Mouse (Mus musculus): Measurements from ENCODE around the gene Sytl3. TPM values are rescaled to one million over a fixed set of nuclear protein-coding genes. Genes with fewer than 3 reads are reported as not detected.
"Not testable (repeated sequence)": the region's sequence is repeated elsewhere in the genome, so short reads cannot be mapped to it uniquely, and the experiment has no call there.

The Sytl3 gene
- polyA plus RNA-seq, 1 experiment from 2014 or later = not detected

- not testable (repeated sequence) for H3K9me3 ChIP-seq; H3K27ac ChIP-seq (replicated peaks); DNase-seq (ENCODE audit: low spot score); H3K27me3 ChIP-seq (replicated peaks; ENCODE audit: low read depth, poor library complexity, severe bottlenecking); H3K4me3 ChIP-seq; H3K36me3 ChIP-seq (replicated peaks); H3K4me1 ChIP-seq
- WGBS = 85% methylated on average over 5 of the region's 5 CpGs
These were observed 47.6 kb downstream of the Sytl3 start for GRCm38 (mm10) chr17:6706448-6706847.

- H3K36me3 ChIP-seq (replicated peaks); H3K4me1 ChIP-seq; H3K9me3 ChIP-seq; H3K27me3 ChIP-seq (replicated peaks; ENCODE audit: low read depth, poor library complexity, severe bottlenecking); H3K27ac ChIP-seq (replicated peaks); H3K4me3 ChIP-seq; DNase-seq (ENCODE audit: low spot score): not testable (repeated sequence)
- WGBS = 89% methylated on average over 5 of the region's 5 CpGs
These were observed 48.5 kb downstream of the Sytl3 start for GRCm38 (mm10) chr17:6707422-6707821.

DNA sequence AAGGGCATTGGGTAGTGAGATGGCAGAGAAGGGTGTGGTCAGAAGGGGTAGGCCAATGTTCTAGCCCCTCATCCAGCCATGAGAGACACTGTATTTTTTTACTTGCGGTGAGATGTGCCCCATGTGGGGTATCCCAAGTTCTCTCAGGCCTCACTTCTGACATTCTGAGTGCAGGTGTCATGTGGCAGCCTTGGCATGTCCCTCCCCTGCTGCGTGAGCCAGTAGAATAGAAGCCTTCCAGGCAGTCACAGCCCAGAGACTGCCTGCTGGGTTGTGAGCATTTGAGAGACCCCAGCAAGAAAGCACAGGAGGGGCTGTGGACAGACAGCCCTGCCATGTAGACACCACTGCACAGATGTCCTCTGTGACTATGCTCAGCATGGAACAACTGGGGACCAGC is 49.3 kb downstream of the Sytl3 start:
- not testable (repeated sequence) for DNase-seq (ENCODE audit: low spot score); H3K27ac ChIP-seq (replicated peaks); H3K4me3 ChIP-seq; H3K9me3 ChIP-seq; H3K4me1 ChIP-seq; H3K36me3 ChIP-seq (replicated peaks); H3K27me3 ChIP-seq (replicated peaks; ENCODE audit: low read depth, poor library complexity, severe bottlenecking)
- 72% methylated on average over 2 of the region's 2 CpGs for WGBS

DNA sequence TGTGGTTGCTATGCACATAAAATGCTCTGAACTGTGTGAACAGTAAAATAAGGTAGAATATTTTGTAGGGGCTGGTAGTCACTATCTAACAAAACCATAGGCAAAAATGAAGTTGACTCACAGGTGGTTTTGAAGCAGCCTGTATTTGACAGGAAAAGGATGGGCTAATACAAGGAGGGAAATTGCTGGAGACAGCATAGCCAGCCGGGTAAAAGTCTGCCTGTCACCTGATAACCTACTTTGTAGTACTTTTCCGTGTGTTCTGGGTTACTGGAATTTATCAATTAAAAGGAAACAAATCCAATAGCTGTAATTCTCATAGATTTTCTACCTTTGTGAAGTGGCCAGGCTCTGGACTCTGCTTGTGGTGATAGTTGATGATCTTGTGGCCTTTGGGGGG is 54.6 kb downstream of the Sytl3 start:
- H3K27me3 ChIP-seq (replicated peaks; ENCODE audit: low read depth, poor library complexity, severe bottlenecking); H3K36me3 ChIP-seq (replicated peaks); H3K27ac ChIP-seq (replicated peaks); H3K4me1 ChIP-seq; DNase-seq (ENCODE audit: low spot score); H3K9me3 ChIP-seq; H3K4me3 ChIP-seq: not testable (repeated sequence)
- 68% methylated on average over 2 of the region's 2 CpGs for WGBS

DNA sequence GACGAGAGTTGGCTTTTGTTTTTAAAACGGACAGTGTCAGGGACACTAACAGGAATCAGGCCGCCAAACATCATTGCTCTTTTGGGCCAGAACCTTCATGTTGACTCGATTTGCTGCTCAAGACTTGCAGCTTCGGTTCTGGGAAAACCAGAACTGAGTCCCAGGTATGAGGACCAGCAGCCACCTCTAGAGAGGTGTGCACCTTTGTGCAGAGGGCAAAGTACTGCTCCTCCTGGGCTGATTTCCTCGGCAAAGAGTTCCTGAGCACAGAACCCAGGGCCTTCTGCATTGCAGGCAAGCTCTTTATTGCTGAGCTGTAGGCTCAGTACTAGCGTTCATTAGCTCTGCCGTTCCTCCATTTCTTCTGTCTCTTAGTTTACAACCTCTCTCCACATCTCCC is 55.1 kb downstream of the Sytl3 start:
- not testable (repeated sequence) for H3K4me1 ChIP-seq; H3K36me3 ChIP-seq (replicated peaks); H3K27ac ChIP-seq (replicated peaks); H3K4me3 ChIP-seq; DNase-seq (ENCODE audit: low spot score); H3K27me3 ChIP-seq (replicated peaks; ENCODE audit: low read depth, poor library complexity, severe bottlenecking); H3K9me3 ChIP-seq
- 87% methylated on average over 8 of the region's 8 CpGs for WGBS

- Histone ChIP-seq H3K27me3 (replicated peaks; ENCODE audit: low read depth, poor library complexity, severe bottlenecking) (no peaks in the 10 kb centered on the region), H3K4me1 (peaks cover 6% of the 10 kb centered on the region; the same call in 1 of the 2 replicates), H3K36me3 (replicated peaks) (no peaks in the 10 kb centered on the region), H3K27ac (replicated peaks) (no peak overlapping the region), H3K9me3 (no peaks in the 10 kb centered on the region), H3K4me3 (no peak overlapping the region)
- WGBS = 92% methylated on average over 12 of the region's 12 CpGs
- DNase-seq (ENCODE audit: low spot score) = no peak
These were observed 69.2 kb downstream of the Sytl3 start for GRCm38 (mm10) chr17:6727996-6728610.

DNA sequence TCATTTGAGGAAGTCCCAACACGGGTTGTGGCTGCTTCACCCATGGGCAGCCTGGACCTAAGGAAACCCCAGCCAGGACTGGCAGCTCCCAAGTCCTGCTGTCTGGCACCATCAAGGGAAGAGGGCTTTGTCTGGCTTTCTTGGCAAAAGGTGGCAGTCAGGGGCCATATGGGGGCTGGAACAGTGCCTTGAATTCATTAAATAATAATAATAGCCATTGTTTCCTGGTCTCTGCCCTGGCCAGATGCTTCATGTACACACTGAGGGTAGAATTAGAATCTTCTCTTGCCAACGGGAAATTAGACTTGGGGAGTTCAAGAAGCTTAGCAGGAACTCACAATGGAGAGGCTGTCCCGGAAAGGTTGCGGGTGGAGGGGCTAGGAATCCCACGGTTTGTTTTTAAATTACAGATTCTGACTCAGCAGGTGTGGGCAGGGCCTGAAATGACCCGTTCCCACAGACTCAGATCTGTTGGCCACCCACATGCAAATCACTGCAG is 70.4 kb downstream of the Sytl3 start:
- DNase-seq (ENCODE audit: low spot score) = no peak
- no peak overlapping the region for H3K4me3 ChIP-seq
- H3K4me1 ChIP-seq = peaks cover 6% of the 10 kb centered on the region; the same call in 1 of the 2 replicates
- no peaks in the 10 kb centered on the region for H3K27me3 ChIP-seq (replicated peaks; ENCODE audit: low read depth, poor library complexity, severe bottlenecking)
- no peak overlapping the region for H3K27ac ChIP-seq (replicated peaks)
- no peaks in the 10 kb centered on the region for H3K36me3 ChIP-seq (replicated peaks)
- 17% methylated on average over 6 of the region's 6 CpGs for WGBS
- no peaks in the 10 kb centered on the region for H3K9me3 ChIP-seq

DNA sequence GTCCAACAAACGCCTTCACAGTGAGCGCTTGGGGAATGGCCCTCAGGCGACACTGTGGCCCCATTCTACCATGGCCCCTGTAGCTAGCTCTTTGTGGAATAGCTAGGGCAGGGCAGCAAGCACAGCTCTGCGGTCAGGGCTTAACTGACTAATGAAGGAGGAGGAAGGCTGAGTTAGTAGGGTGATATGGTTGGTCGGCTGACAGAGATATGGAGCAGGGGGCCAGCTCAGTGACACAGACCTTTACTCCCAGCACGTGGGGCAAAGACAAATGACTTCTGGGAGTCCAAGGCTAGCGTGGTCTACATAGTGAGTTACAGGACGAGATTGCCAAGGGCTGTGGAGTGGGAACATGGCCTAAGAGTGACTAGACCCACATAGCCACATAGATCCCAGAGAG is 72.2 kb downstream of the Sytl3 start:
- WGBS = 67% methylated on average over 8 of the region's 8 CpGs
- Histone ChIP-seq H3K9me3 (no peaks in the 10 kb centered on the region), H3K36me3 (replicated peaks) (no peaks in the 10 kb centered on the region), H3K27ac (replicated peaks) (0 out of 2 replicates have a peak overlapping the region, but pooled peaks have one; percentile 24), H3K4me1 (peaks cover 7% of the 10 kb centered on the region; the same call in 1 of the 2 replicates), H3K27me3 (replicated peaks; ENCODE audit: low read depth, poor library complexity, severe bottlenecking) (no peaks in the 10 kb centered on the region), H3K4me3 (no peak overlapping the region)
- no peak for DNase-seq (ENCODE audit: low spot score)

- no peak for DNase-seq (ENCODE audit: low spot score)
- Histone ChIP-seq H3K27ac (replicated peaks) (no peak overlapping the region), H3K9me3 (no peaks in the 10 kb centered on the region), H3K36me3 (replicated peaks) (no peaks in the 10 kb centered on the region), H3K4me3 (no peak overlapping the region), H3K27me3 (replicated peaks; ENCODE audit: low read depth, poor library complexity, severe bottlenecking) (no peaks in the 10 kb centered on the region), H3K4me1 (peaks cover 12% of the 10 kb centered on the region)
- WGBS = 84% methylated on average over 12 of the region's 12 CpGs
These were observed 72.7 kb downstream of the Sytl3 start for GRCm38 (mm10) chr17:6731634-6732033.

- Histone ChIP-seq H3K27me3 (replicated peaks; ENCODE audit: low read depth, poor library complexity, severe bottlenecking) (no peaks in the 10 kb centered on the region), H3K9me3 (no peaks in the 10 kb centered on the region), H3K4me1 (peaks cover 22% of the 10 kb centered on the region), H3K36me3 (replicated peaks) (no peaks in the 10 kb centered on the region), H3K4me3 (no peak overlapping the region), H3K27ac (replicated peaks) (no peak overlapping the region)
- DNase-seq (ENCODE audit: low spot score) = no peak
- 92% methylated on average over 4 of the region's 4 CpGs for WGBS
These were observed 73.8 kb downstream of the Sytl3 start for GRCm38 (mm10) chr17:6732665-6733064.

DNA sequence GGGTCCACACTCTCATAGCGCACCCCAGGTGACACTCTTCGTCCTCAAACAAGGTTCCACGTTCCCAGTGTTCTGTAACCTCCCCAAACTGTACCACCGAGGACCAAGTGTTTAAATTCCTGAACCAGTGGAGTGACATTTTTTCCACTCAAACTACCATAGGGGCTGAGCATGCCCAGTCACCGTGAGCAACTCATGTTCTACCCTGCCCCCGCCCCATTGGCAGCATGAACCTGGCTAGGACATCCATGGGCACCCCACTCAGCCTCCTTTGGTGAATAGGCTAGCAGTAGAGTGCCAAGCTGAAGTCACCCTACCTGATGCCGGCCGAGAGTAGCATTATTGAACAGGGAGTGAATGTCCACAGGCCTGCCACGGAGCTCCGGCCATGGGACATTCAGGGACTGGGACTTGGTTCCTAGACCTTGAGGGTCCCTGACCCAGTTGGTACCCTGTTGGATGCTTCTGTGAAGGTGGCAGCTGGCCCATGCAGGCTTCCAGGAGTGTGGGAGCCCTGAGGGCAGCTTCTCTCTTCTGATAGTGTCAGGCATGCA is 74.5 kb downstream of the Sytl3 start:
- Histone ChIP-seq H3K4me3 (no peak overlapping the region), H3K36me3 (replicated peaks) (peaks cover 2% of the 10 kb centered on the region; the same call in 1 of the 2 replicates), H3K27me3 (replicated peaks; ENCODE audit: low read depth, poor library complexity, severe bottlenecking) (no peaks in the 10 kb centered on the region), H3K27ac (replicated peaks) (no peak overlapping the region), H3K4me1 (peaks cover 28% of the 10 kb centered on the region), H3K9me3 (no peaks in the 10 kb centered on the region)
- DNase-seq (ENCODE audit: low spot score) = no peak
- WGBS = 94% methylated on average over 10 of the region's 10 CpGs

GRCm38 (mm10) chr17:6734746-6735441 is 76.0 kb downstream of the Sytl3 start:
- DNase-seq (ENCODE audit: low spot score) = no peak
- no peak overlapping the region for H3K27ac ChIP-seq (replicated peaks)
- WGBS = 92% methylated on average over 12 of the region's 12 CpGs

More at GRCm38 (mm10) chr17:6734746-6735441, 76.0 kb downstream of the Sytl3 start:
- H3K36me3 ChIP-seq (replicated peaks) = peaks cover 16% of the 10 kb centered on the region
- peaks cover 22% of the 10 kb centered on the region for H3K4me1 ChIP-seq
- no peak overlapping the region for H3K4me3 ChIP-seq
- no peaks in the 10 kb centered on the region for H3K27me3 ChIP-seq (replicated peaks; ENCODE audit: low read depth, poor library complexity, severe bottlenecking)
- no peaks in the 10 kb centered on the region for H3K9me3 ChIP-seq

Data from embryonic facial prominence, embryonic 10.5 days (tissue).